Comparison of ENCODE assay signal across 14 mouse cellular contexts in genomic region chr14:30138379-30138964, GRCm38 (mm10).
A peak's percentile ranks its signal among the peaks of the same experiment; 100 is the strongest.
DNase-seq lines count a peak whose midpoint lies in the region; ATAC-seq and TF ChIP-seq lines count a peak whose summit lies in the region.
"Had no signal": no experiment of that assay in that cellular context is flagged by ENCODE, and none has a peak within 500 bp of the region (broad histone marks: within the 10 kb centered on the region; RNA-seq: fewer than 3 reads in every experiment).

No protein-coding gene starts in this region.

- ATAC-seq in intestine, embryonic 15.5 days: peak; percentile 24; the same call in 1 of the 2 replicates
- ATAC-seq in intestine, postnatal 0 days: no peak
- peak; percentile 65; the same call in 1 of the 2 replicates for ATAC-seq in midbrain, embryonic 11.5 days (ENCODE audit: low FRiP score)
- ATAC-seq in midbrain, postnatal 0 days (ENCODE audit: low FRiP score): no peak
- 0 out of 2 replicates have a peak, but pooled peaks have one; percentile 63 for ATAC-seq in embryonic facial prominence, embryonic 12.5 days (ENCODE audit: insufficient number of reproducible peaks, insufficient read depth, low FRiP score, low TSS enrichment)
- no peak for ATAC-seq in neural tube, embryonic 11.5 days (ENCODE audit: insufficient read depth, low FRiP score, low TSS enrichment)
- ATAC-seq: liver, embryonic 12.5 days had no signal

- no peaks in the 10 kb centered on the region for H3K36me3 ChIP-seq in intestine, embryonic 15.5 days
- no peaks in the 10 kb centered on the region for H3K36me3 ChIP-seq in intestine, postnatal 0 days (ENCODE audit: control insufficient read depth, insufficient read depth)
- H3K36me3 ChIP-seq in midbrain, embryonic 11.5 days (ENCODE audit: control insufficient read depth, insufficient read depth, low read length): no peaks in the 10 kb centered on the region
- peaks cover 9% of the 10 kb centered on the region for H3K36me3 ChIP-seq in midbrain, postnatal 0 days (ENCODE audit: insufficient read depth, low read length)
- no peaks in the 10 kb centered on the region for H3K36me3 ChIP-seq in embryonic facial prominence, embryonic 12.5 days
- H3K36me3 ChIP-seq in neural tube, embryonic 11.5 days (ENCODE audit: control insufficient read depth, insufficient read depth, low read length): no peaks in the 10 kb centered on the region
- H3K36me3 ChIP-seq: liver, embryonic 12.5 days had no signal

- no peaks in the 10 kb centered on the region for H3K27me3 ChIP-seq in intestine, embryonic 15.5 days (replicated peaks)
- no peaks in the 10 kb centered on the region for H3K27me3 ChIP-seq in intestine, postnatal 0 days (replicated peaks; ENCODE audit: control insufficient read depth, insufficient read depth, low read length)
- no peaks in the 10 kb centered on the region for H3K27me3 ChIP-seq in midbrain, embryonic 11.5 days (ENCODE audit: control insufficient read depth, insufficient read depth, low read length)
- no peaks in the 10 kb centered on the region for H3K27me3 ChIP-seq in midbrain, postnatal 0 days (ENCODE audit: insufficient read depth, low read length)
- peaks cover 9% of the 10 kb centered on the region; the same call in 1 of the 2 replicates for H3K27me3 ChIP-seq in embryonic facial prominence, embryonic 12.5 days
- H3K27me3 ChIP-seq in neural tube, embryonic 11.5 days (ENCODE audit: control insufficient read depth, insufficient read depth, low read length): no peaks in the 10 kb centered on the region
- H3K27me3 ChIP-seq: liver, embryonic 12.5 days had no signal

- H3K27ac ChIP-seq in intestine, embryonic 15.5 days: no peak overlapping the region
- no peak overlapping the region for H3K27ac ChIP-seq in intestine, postnatal 0 days (ENCODE audit: low read depth, low read length)
- no peak overlapping the region for H3K27ac ChIP-seq in midbrain, embryonic 11.5 days (ENCODE audit: low read depth, low read length)
- no peak overlapping the region for H3K27ac ChIP-seq in midbrain, postnatal 0 days (ENCODE audit: low read depth, low read length)
- no peak overlapping the region for H3K27ac ChIP-seq in embryonic facial prominence, embryonic 12.5 days
- H3K27ac ChIP-seq in neural tube, embryonic 11.5 days (ENCODE audit: low read depth, low read length): no peak overlapping the region
- no peak overlapping the region for H3K27ac ChIP-seq in left cerebral cortex, adult 2 months
- H3K27ac ChIP-seq: gastrocnemius, adult 2 months; liver, embryonic 12.5 days; macrophage had no signal

- no peak overlapping the region for H3K4me2 ChIP-seq in intestine, embryonic 15.5 days (replicated peaks)
- H3K4me2 ChIP-seq in intestine, postnatal 0 days (replicated peaks; ENCODE audit: low read depth): no peak overlapping the region
- no peak overlapping the region for H3K4me2 ChIP-seq in midbrain, embryonic 11.5 days
- no peak overlapping the region for H3K4me2 ChIP-seq in midbrain, postnatal 0 days (ENCODE audit: low read depth, low read length, poor library complexity, severe bottlenecking)
- no peak overlapping the region for H3K4me2 ChIP-seq in embryonic facial prominence, embryonic 12.5 days (replicated peaks)
- H3K4me2 ChIP-seq in neural tube, embryonic 11.5 days (ENCODE audit: low read depth): no peak overlapping the region
- H3K4me2 ChIP-seq: liver, embryonic 12.5 days had no signal

- no peak overlapping the region for H3K4me3 ChIP-seq in intestine, embryonic 15.5 days (replicated peaks)
- H3K4me3 ChIP-seq in intestine, postnatal 0 days (ENCODE audit: low read depth, low read length): no peak overlapping the region
- no peak overlapping the region for H3K4me3 ChIP-seq in midbrain, embryonic 11.5 days (ENCODE audit: low read depth, low read length)
- no peak overlapping the region for H3K4me3 ChIP-seq in midbrain, postnatal 0 days (ENCODE audit: low read depth, low read length)
- no peak overlapping the region for H3K4me3 ChIP-seq in embryonic facial prominence, embryonic 12.5 days
- no peak overlapping the region for H3K4me3 ChIP-seq in neural tube, embryonic 11.5 days (ENCODE audit: low read depth, low read length)
- H3K4me3 ChIP-seq in left cerebral cortex, adult 2 months: no peak overlapping the region
- H3K4me3 ChIP-seq: gastrocnemius, adult 2 months; liver, embryonic 12.5 days had no signal

- no peak for TF ChIP-seq CTCF in intestine, postnatal 0 days (IDR thresholded peaks at IDR 0.05; ENCODE audit: low read depth)
- no peak for TF ChIP-seq CTCF in midbrain, postnatal 0 days (IDR thresholded peaks at IDR 0.05)
- TF ChIP-seq CTCF in left cerebral cortex, adult 2 months (IDR thresholded peaks at IDR 0.05): no peak

- whole genome bisulfite sequencing in intestine, embryonic 15.5 days: 45% methylated on average over 11 of the region's 11 CpGs
- WGBS in intestine, postnatal 0 days: 50% methylated on average over 11 of the region's 11 CpGs
- 54% methylated on average over 11 of the region's 11 CpGs for WGBS in midbrain, embryonic 11.5 days
- WGBS in midbrain, postnatal 0 days: 66% methylated on average over 11 of the region's 11 CpGs
- WGBS in embryonic facial prominence, embryonic 12.5 days: 20% methylated on average over 11 of the region's 11 CpGs
- 39% methylated on average over 11 of the region's 11 CpGs for WGBS in neural tube, embryonic 11.5 days

- H3K4me1 ChIP-seq in intestine, embryonic 15.5 days (replicated peaks): 0 out of 2 replicates have a peak, but pooled peaks cover 8% of the 10 kb centered on the region
- H3K4me1 ChIP-seq in intestine, postnatal 0 days (replicated peaks; ENCODE audit: control insufficient read depth, insufficient read depth, low read length): no peaks in the 10 kb centered on the region; the same call in 1 of the 2 replicates
- H3K4me1 ChIP-seq in midbrain, embryonic 11.5 days (ENCODE audit: control insufficient read depth, insufficient read depth, low read length): no peaks in the 10 kb centered on the region
- no peaks in the 10 kb centered on the region for H3K4me1 ChIP-seq in midbrain, postnatal 0 days (ENCODE audit: insufficient read depth, low read length)
- peaks cover 10% of the 10 kb centered on the region for H3K4me1 ChIP-seq in embryonic facial prominence, embryonic 12.5 days
- H3K4me1 ChIP-seq in neural tube, embryonic 11.5 days (ENCODE audit: control insufficient read depth, insufficient read depth, low read length): peaks cover 3% of the 10 kb centered on the region

- intact Hi-C loops in left cerebral cortex, adult 2 months (cut with DNase I): loop anchor here (5.0 kb wide), 3 partner anchors 229 to 434 kb away; no protein-coding TSS in a partner anchor

- no peak overlapping the region for H3K9ac ChIP-seq in intestine, embryonic 15.5 days
- H3K9ac ChIP-seq in intestine, postnatal 0 days (ENCODE audit: low read depth, low read length): no peak overlapping the region
- no peak overlapping the region for H3K9ac ChIP-seq in midbrain, embryonic 11.5 days (ENCODE audit: low read length)
- H3K9ac ChIP-seq in midbrain, postnatal 0 days (replicated peaks; ENCODE audit: low read length, poor library complexity, severe bottlenecking): no peak overlapping the region
- H3K9ac ChIP-seq in embryonic facial prominence, embryonic 12.5 days: no peak overlapping the region
- no peak overlapping the region for H3K9ac ChIP-seq in neural tube, embryonic 11.5 days (ENCODE audit: low read length)
- H3K9ac ChIP-seq: liver, embryonic 12.5 days had no signal

- peak; percentile 88 for DNase-seq in midbrain, embryonic 11.5 days (ENCODE audit: low spot score, missing footprints)
- no peak for DNase-seq in midbrain, postnatal 0 days (ENCODE audit: low spot score)
- DNase-seq in neural tube, embryonic 11.5 days (ENCODE audit: low spot score): peak; percentile 46
- no peak for DNase-seq in left cerebral cortex, adult 2 months (ENCODE audit: extremely low spot score in 1 of 2, low spot score in 2 of 2)
- no peak for DNase-seq in gastrocnemius, adult 18-20 months (ENCODE audit: low spot score)
- DNase-seq: adrenal gland, adult 8-10 months; gastrocnemius, adult 2 months; heart, postnatal 14 days; spleen, adult 18-20 months had no signal

- no peaks in the 10 kb centered on the region for H3K9me3 ChIP-seq in intestine, embryonic 15.5 days
- H3K9me3 ChIP-seq in intestine, postnatal 0 days (ENCODE audit: control insufficient read depth): no peaks in the 10 kb centered on the region
- no peaks in the 10 kb centered on the region for H3K9me3 ChIP-seq in midbrain, embryonic 11.5 days (ENCODE audit: control insufficient read depth, low read length)
- H3K9me3 ChIP-seq in midbrain, postnatal 0 days (ENCODE audit: low read length): no peaks in the 10 kb centered on the region
- no peaks in the 10 kb centered on the region for H3K9me3 ChIP-seq in embryonic facial prominence, embryonic 12.5 days
- no peaks in the 10 kb centered on the region for H3K9me3 ChIP-seq in neural tube, embryonic 11.5 days (ENCODE audit: control insufficient read depth, low read length)
- H3K9me3 ChIP-seq: liver, embryonic 12.5 days had no signal

Comparison
In these comparisons a context has a peak if more than half of its experiments do, and no peak if none do; other contexts are left out.
1. ATAC-seq: peak in intestine, embryonic 15.5 days (single experiment), midbrain, embryonic 11.5 days (single experiment) and embryonic facial prominence, embryonic 12.5 days (single experiment); none in intestine, postnatal 0 days (single experiment), midbrain, postnatal 0 days (single experiment) and neural tube, embryonic 11.5 days (single experiment).
2. DNase-seq: peak in midbrain, embryonic 11.5 days (single experiment) and neural tube, embryonic 11.5 days (single experiment); none in midbrain, postnatal 0 days (single experiment), left cerebral cortex, adult 2 months (0 of 2) and gastrocnemius, adult 18-20 months (single experiment).